Mouse (Mus musculus): ENCODE measurements around the gene Lrrn1. TPM values are rescaled to one million over a fixed set of nuclear protein-coding genes. Genes with fewer than 3 reads are reported as not detected.

Gene Lrrn1
- 9.7 and 9.8 TPM in 2 replicates for polyA plus RNA-seq (2015; fragmentation: Nextera tagmentation; extraction: Ambion mirVana)

GRCm38 (mm10) chr6:107528877-107529864, at the start of gene Lrrn1:
TSS of gene Lrrn1 (plus strand) at chr6:107529768.
- WGBS: 5% methylated on average over 33 of the region's 43 CpGs
- DNase-seq (ENCODE audit: low spot score) (peak; percentile 50), ATAC-seq (replicated peaks; ENCODE audit: low FRiP score, low read depth) (peak; percentile 91)
- Histone ChIP-seq H3K4me2 (ENCODE audit: low read length) (peak within 1 kb of the TSS; percentile 74), H3K36me3 (ENCODE audit: insufficient read depth, low read length) (no peaks in the 10 kb centered on the region), H3K27me3 (ENCODE audit: insufficient read depth, low read length) (no peaks in the 10 kb centered on the region), H3K9ac (ENCODE audit: low read depth, low read length) (peak within 1 kb of the TSS; percentile 2; the same call in 1 of the 2 replicates), H3K9me3 (replicated peaks; ENCODE audit: low read length) (no peaks in the 10 kb centered on the region), H3K4me1 (replicated peaks; ENCODE audit: insufficient read depth, low read length) (no peaks in the 10 kb centered on the region), H3K27ac (no peak within 1 kb of the TSS), H3K4me3 (replicated peaks; ENCODE audit: low read depth, low read length) (peak within 1 kb of the TSS; percentile 47)
- TF ChIP-seq CTCF (IDR thresholded peaks at IDR 0.05; ENCODE audit: low read depth): no peak

GRCm38 (mm10) chr6:107494491-107494890, 35.1 kb upstream of the Lrrn1 start:
- Histone ChIP-seq H3K36me3 (ENCODE audit: insufficient read depth, low read length) (no peaks in the 10 kb centered on the region), H3K4me3 (replicated peaks; ENCODE audit: low read depth, low read length) (no peak overlapping the region), H3K4me1 (replicated peaks; ENCODE audit: insufficient read depth, low read length) (no peaks in the 10 kb centered on the region), H3K4me2 (ENCODE audit: low read length) (no peak overlapping the region), H3K9me3 (replicated peaks; ENCODE audit: low read length) (no peaks in the 10 kb centered on the region), H3K9ac (ENCODE audit: low read depth, low read length) (no peak overlapping the region), H3K27me3 (ENCODE audit: insufficient read depth, low read length) (no peaks in the 10 kb centered on the region), H3K27ac (no peak overlapping the region)
- DNase-seq (ENCODE audit: low spot score): no peak
- no peak for TF ChIP-seq CTCF (IDR thresholded peaks at IDR 0.05; ENCODE audit: low read depth)
- 40% methylated on average over 1 of the region's 1 CpGs for WGBS
- ATAC-seq (replicated peaks; ENCODE audit: low FRiP score, low read depth): no peak

- no peak for ATAC-seq (replicated peaks; ENCODE audit: low FRiP score, low read depth)
- H3K27ac ChIP-seq: no peak overlapping the region
- no peak overlapping the region for H3K4me3 ChIP-seq (replicated peaks; ENCODE audit: low read depth, low read length)
- TF ChIP-seq CTCF (IDR thresholded peaks at IDR 0.05; ENCODE audit: low read depth): no peak
- WGBS: 84% methylated on average over 1 of the region's 1 CpGs
- H3K9ac ChIP-seq (ENCODE audit: low read depth, low read length): no peak overlapping the region
- no peak overlapping the region for H3K4me2 ChIP-seq (ENCODE audit: low read length)
- no peaks in the 10 kb centered on the region for H3K4me1 ChIP-seq (replicated peaks; ENCODE audit: insufficient read depth, low read length)
- H3K27me3 ChIP-seq (ENCODE audit: insufficient read depth, low read length): no peaks in the 10 kb centered on the region
- no peak for DNase-seq (ENCODE audit: low spot score)
- H3K36me3 ChIP-seq (ENCODE audit: insufficient read depth, low read length): no peaks in the 10 kb centered on the region
- no peaks in the 10 kb centered on the region for H3K9me3 ChIP-seq (replicated peaks; ENCODE audit: low read length)
These were observed 33.7 kb upstream of the Lrrn1 start for GRCm38 (mm10) chr6:107495830-107496229.

- no peak for TF ChIP-seq CTCF (IDR thresholded peaks at IDR 0.05; ENCODE audit: low read depth)
- no peaks in the 10 kb centered on the region for H3K27me3 ChIP-seq (ENCODE audit: insufficient read depth, low read length)
- no peaks in the 10 kb centered on the region for H3K9me3 ChIP-seq (replicated peaks; ENCODE audit: low read length)
- H3K9ac ChIP-seq (ENCODE audit: low read depth, low read length): no peak overlapping the region
- no peak for DNase-seq (ENCODE audit: low spot score)
- 75% methylated on average over 4 of the region's 4 CpGs for WGBS
- H3K36me3 ChIP-seq (ENCODE audit: insufficient read depth, low read length): no peaks in the 10 kb centered on the region
- ATAC-seq (replicated peaks; ENCODE audit: low FRiP score, low read depth): no peak
- H3K4me3 ChIP-seq (replicated peaks; ENCODE audit: low read depth, low read length): no peak overlapping the region
- no peaks in the 10 kb centered on the region for H3K4me1 ChIP-seq (replicated peaks; ENCODE audit: insufficient read depth, low read length)
- no peak overlapping the region for H3K4me2 ChIP-seq (ENCODE audit: low read length)
- H3K27ac ChIP-seq: no peak overlapping the region
These were observed 15.9 kb upstream of the Lrrn1 start for GRCm38 (mm10) chr6:107513716-107514115.

- Histone ChIP-seq H3K27me3 (ENCODE audit: insufficient read depth, low read length) (no peaks in the 10 kb centered on the region), H3K36me3 (ENCODE audit: insufficient read depth, low read length) (no peaks in the 10 kb centered on the region), H3K27ac (no peak overlapping the region), H3K9me3 (replicated peaks; ENCODE audit: low read length) (no peaks in the 10 kb centered on the region), H3K4me3 (replicated peaks; ENCODE audit: low read depth, low read length) (no peak overlapping the region), H3K4me2 (ENCODE audit: low read length) (no peak overlapping the region), H3K9ac (ENCODE audit: low read depth, low read length) (no peak overlapping the region), H3K4me1 (replicated peaks; ENCODE audit: insufficient read depth, low read length) (no peaks in the 10 kb centered on the region)
- WGBS: 67% methylated on average over 2 of the region's 2 CpGs
- ATAC-seq (replicated peaks; ENCODE audit: low FRiP score, low read depth) (no peak), DNase-seq (ENCODE audit: low spot score) (no peak)
- TF ChIP-seq CTCF (IDR thresholded peaks at IDR 0.05; ENCODE audit: low read depth): no peak
These were observed 5.6 kb upstream of the Lrrn1 start for GRCm38 (mm10) chr6:107523953-107524352.

GRCm38 (mm10) chr6:107529911-107530431, 403 bp downstream of the Lrrn1 start:
- Histone ChIP-seq H3K27ac (no peak overlapping the region), H3K4me1 (replicated peaks; ENCODE audit: insufficient read depth, low read length) (no peaks in the 10 kb centered on the region), H3K4me3 (replicated peaks; ENCODE audit: low read depth, low read length) (peak overlapping the region; percentile 47), H3K9me3 (replicated peaks; ENCODE audit: low read length) (no peaks in the 10 kb centered on the region), H3K36me3 (ENCODE audit: insufficient read depth, low read length) (no peaks in the 10 kb centered on the region), H3K4me2 (ENCODE audit: low read length) (peak overlapping the region; percentile 74), H3K9ac (ENCODE audit: low read depth, low read length) (peak overlapping the region; percentile 2; the same call in 1 of the 2 replicates), H3K27me3 (ENCODE audit: insufficient read depth, low read length) (no peaks in the 10 kb centered on the region)
- ATAC-seq (replicated peaks; ENCODE audit: low FRiP score, low read depth) (peak; percentile 49), DNase-seq (ENCODE audit: low spot score) (peak; percentile 27)
- no peak; the same call in 1 of the 2 replicates for TF ChIP-seq CTCF (IDR thresholded peaks at IDR 0.05; ENCODE audit: low read depth)
- WGBS: under 1% methylated on average over 34 of the region's 34 CpGs
